Mouse (Mus musculus): Measurements from ENCODE around the gene Lrmda. TPM values are rescaled to one million over a fixed set of nuclear protein-coding genes. Genes with fewer than 3 reads are reported as not detected.
A peak's percentile ranks its signal among the peaks of the same experiment; 100 is the strongest.

The Lrmda gene
- polyA plus RNA-seq, 1 experiment from 2014 or later = 0.55 TPM

- H3K36me3 ChIP-seq = no peaks in the 10 kb centered on the region
- DNase-seq (ENCODE audit: low spot score) = no peak
- no peak overlapping the region for H3K4me3 ChIP-seq
- WGBS = 87% methylated on average over 1 of the region's 1 CpGs
- H3K27me3 ChIP-seq (ENCODE audit: insufficient read depth, poor library complexity, severe bottlenecking) = no peaks in the 10 kb centered on the region
- H3K4me1 ChIP-seq (replicated peaks) = no peaks in the 10 kb centered on the region
- peaks cover 3% of the 10 kb centered on the region; the same call in 1 of the 2 replicates for H3K9me3 ChIP-seq
- H3K27ac ChIP-seq = no peak overlapping the region
Measured at GRCm38 (mm10) chr14:22222038-22222437, 202.5 kb downstream of the Lrmda start.

- DNase-seq (ENCODE audit: low spot score) = no peak
- Histone ChIP-seq H3K27ac (no peak overlapping the region), H3K4me1 (replicated peaks) (no peaks in the 10 kb centered on the region), H3K27me3 (ENCODE audit: insufficient read depth, poor library complexity, severe bottlenecking) (no peaks in the 10 kb centered on the region), H3K4me3 (no peak overlapping the region), H3K9me3 (peaks cover 3% of the 10 kb centered on the region; the same call in 1 of the 2 replicates), H3K36me3 (no peaks in the 10 kb centered on the region)
- 75% methylated on average over 3 of the region's 3 CpGs for WGBS
Measured at GRCm38 (mm10) chr14:22222574-22222973, 203.1 kb downstream of the Lrmda start.

- Histone ChIP-seq H3K36me3 (no peaks in the 10 kb centered on the region), H3K27me3 (ENCODE audit: insufficient read depth, poor library complexity, severe bottlenecking) (no peaks in the 10 kb centered on the region), H3K27ac (no peak overlapping the region), H3K4me1 (replicated peaks) (no peaks in the 10 kb centered on the region), H3K4me3 (no peak overlapping the region), H3K9me3 (no peaks in the 10 kb centered on the region)
- WGBS = 84% methylated on average over 2 of the region's 2 CpGs
- DNase-seq (ENCODE audit: low spot score) = no peak
Measured at GRCm38 (mm10) chr14:22226205-22226604, 206.7 kb downstream of the Lrmda start.

GRCm38 (mm10) chr14:22228253-22228968 is 208.9 kb downstream of the Lrmda start:
- Histone ChIP-seq H3K36me3 (no peaks in the 10 kb centered on the region), H3K9me3 (no peaks in the 10 kb centered on the region), H3K4me3 (no peak overlapping the region), H3K27ac (no peak overlapping the region), H3K27me3 (ENCODE audit: insufficient read depth, poor library complexity, severe bottlenecking) (no peaks in the 10 kb centered on the region), H3K4me1 (replicated peaks) (no peaks in the 10 kb centered on the region)
- no peak for DNase-seq (ENCODE audit: low spot score)
- 89% methylated on average over 7 of the region's 7 CpGs for WGBS

GRCm38 (mm10) chr14:22240315-22240714 is 220.8 kb downstream of the Lrmda start:
- DNase-seq (ENCODE audit: low spot score) = no peak
- no peaks in the 10 kb centered on the region for H3K27me3 ChIP-seq (ENCODE audit: insufficient read depth, poor library complexity, severe bottlenecking)
- H3K9me3 ChIP-seq = no peaks in the 10 kb centered on the region
- no peak overlapping the region for H3K4me3 ChIP-seq
- H3K4me1 ChIP-seq (replicated peaks) = peaks cover 8% of the 10 kb centered on the region
- H3K27ac ChIP-seq = no peak overlapping the region
- no peaks in the 10 kb centered on the region for H3K36me3 ChIP-seq
- WGBS = 52% methylated on average over 3 of the region's 3 CpGs

GRCm38 (mm10) chr14:22255458-22255857 is 235.9 kb downstream of the Lrmda start:
- H3K9me3 ChIP-seq = no peaks in the 10 kb centered on the region
- DNase-seq (ENCODE audit: low spot score) = no peak
- peaks cover 14% of the 10 kb centered on the region for H3K4me1 ChIP-seq (replicated peaks)
- no peaks in the 10 kb centered on the region for H3K36me3 ChIP-seq
- H3K4me3 ChIP-seq = no peak overlapping the region
- 0 out of 2 replicates have a peak, but pooled peaks cover 2% of the 10 kb centered on the region for H3K27me3 ChIP-seq (ENCODE audit: insufficient read depth, poor library complexity, severe bottlenecking)
- WGBS = 89% methylated on average over 12 of the region's 12 CpGs
- H3K27ac ChIP-seq = no peak overlapping the region

GRCm38 (mm10) chr14:22256274-22256673 is 236.8 kb downstream of the Lrmda start:
- 91% methylated on average over 12 of the region's 12 CpGs for WGBS
- Histone ChIP-seq H3K4me1 (replicated peaks) (peaks cover 14% of the 10 kb centered on the region), H3K27me3 (ENCODE audit: insufficient read depth, poor library complexity, severe bottlenecking) (0 out of 2 replicates have a peak, but pooled peaks cover 2% of the 10 kb centered on the region), H3K9me3 (no peaks in the 10 kb centered on the region), H3K36me3 (no peaks in the 10 kb centered on the region), H3K27ac (no peak overlapping the region), H3K4me3 (no peak overlapping the region)
- DNase-seq (ENCODE audit: low spot score) = no peak

- Histone ChIP-seq H3K4me3 (peak overlapping the region; percentile 20; the same call in 1 of the 2 replicates), H3K27me3 (ENCODE audit: insufficient read depth, poor library complexity, severe bottlenecking) (0 out of 2 replicates have a peak, but pooled peaks cover 2% of the 10 kb centered on the region), H3K27ac (peak overlapping the region; percentile 76), H3K9me3 (no peaks in the 10 kb centered on the region), H3K36me3 (no peaks in the 10 kb centered on the region), H3K4me1 (replicated peaks) (peaks cover 14% of the 10 kb centered on the region)
- WGBS = 31% methylated on average over 10 of the region's 10 CpGs
- peak; percentile 65 for DNase-seq (ENCODE audit: low spot score)
Measured at GRCm38 (mm10) chr14:22259376-22260032, 240.0 kb downstream of the Lrmda start.

GRCm38 (mm10) chr14:22260033-22260419 is 240.5 kb downstream of the Lrmda start:
- Histone ChIP-seq H3K36me3 (no peaks in the 10 kb centered on the region), H3K27ac (peak overlapping the region; percentile 76), H3K9me3 (no peaks in the 10 kb centered on the region), H3K4me3 (no peak overlapping the region), H3K27me3 (ENCODE audit: insufficient read depth, poor library complexity, severe bottlenecking) (0 out of 2 replicates have a peak, but pooled peaks cover 2% of the 10 kb centered on the region), H3K4me1 (replicated peaks) (peaks cover 14% of the 10 kb centered on the region)
- 73% methylated on average over 5 of the region's 5 CpGs for WGBS
- no peak for DNase-seq (ENCODE audit: low spot score)

- no peaks in the 10 kb centered on the region for H3K27me3 ChIP-seq (ENCODE audit: insufficient read depth, poor library complexity, severe bottlenecking)
- no peaks in the 10 kb centered on the region for H3K4me1 ChIP-seq (replicated peaks)
- WGBS = 88% methylated on average over 4 of the region's 4 CpGs
- H3K9me3 ChIP-seq = no peaks in the 10 kb centered on the region
- DNase-seq (ENCODE audit: low spot score) = no peak
- no peak overlapping the region for H3K27ac ChIP-seq
- no peaks in the 10 kb centered on the region for H3K36me3 ChIP-seq
- H3K4me3 ChIP-seq = no peak overlapping the region
Measured at GRCm38 (mm10) chr14:22265229-22265905, 245.9 kb downstream of the Lrmda start.

GRCm38 (mm10) chr14:22269812-22270211 is 250.3 kb downstream of the Lrmda start:
- no peak overlapping the region for H3K4me3 ChIP-seq
- 0 out of 2 replicates have a peak, but pooled peaks cover 8% of the 10 kb centered on the region for H3K4me1 ChIP-seq (replicated peaks)
- no peak for DNase-seq (ENCODE audit: low spot score)
- no peaks in the 10 kb centered on the region for H3K9me3 ChIP-seq
- WGBS = 89% methylated on average over 9 of the region's 9 CpGs
- no peaks in the 10 kb centered on the region for H3K36me3 ChIP-seq
- H3K27me3 ChIP-seq (ENCODE audit: insufficient read depth, poor library complexity, severe bottlenecking) = no peaks in the 10 kb centered on the region
- H3K27ac ChIP-seq = no peak overlapping the region

- peaks cover 21% of the 10 kb centered on the region for H3K27me3 ChIP-seq (ENCODE audit: insufficient read depth, poor library complexity, severe bottlenecking)
- H3K9me3 ChIP-seq = no peaks in the 10 kb centered on the region
- no peak for DNase-seq (ENCODE audit: low spot score)
- no peak overlapping the region for H3K4me3 ChIP-seq
- H3K27ac ChIP-seq = no peak overlapping the region
- no peaks in the 10 kb centered on the region for H3K36me3 ChIP-seq
- peaks cover 14% of the 10 kb centered on the region for H3K4me1 ChIP-seq (replicated peaks)
- WGBS = 95% methylated on average over 5 of the region's 5 CpGs
Measured at GRCm38 (mm10) chr14:22278053-22278452, 258.5 kb downstream of the Lrmda start.

GRCm38 (mm10) chr14:22279591-22279990 is 260.1 kb downstream of the Lrmda start:
- no peak for DNase-seq (ENCODE audit: low spot score)

More at GRCm38 (mm10) chr14:22279591-22279990, 260.1 kb downstream of the Lrmda start:
- H3K9me3 ChIP-seq = no peaks in the 10 kb centered on the region
- 91% methylated on average over 4 of the region's 4 CpGs for WGBS
- peaks cover 17% of the 10 kb centered on the region for H3K4me1 ChIP-seq (replicated peaks)
- no peak overlapping the region for H3K27ac ChIP-seq
- H3K27me3 ChIP-seq (ENCODE audit: insufficient read depth, poor library complexity, severe bottlenecking) = peaks cover 21% of the 10 kb centered on the region
- no peaks in the 10 kb centered on the region for H3K36me3 ChIP-seq
- H3K4me3 ChIP-seq = no peak overlapping the region

All from hindbrain, embryonic 10.5 days (tissue).